8 mouse cellular contexts compared by ENCODE assay signal in genomic region chr13:21896549-21897244, GRCm38 (mm10). TPM values are rescaled to one million over a fixed set of nuclear protein-coding genes. Genes with fewer than 3 reads are reported as not detected.
A peak's percentile ranks its signal among the peaks of the same experiment; 100 is the strongest.
DNase-seq lines count a peak whose midpoint lies in the region; ATAC-seq and TF ChIP-seq lines count a peak whose summit lies in the region.

No protein-coding gene starts in this region.

- peak overlapping the region; percentile 46 for H3K4me3 ChIP-seq in lung, embryonic 14.5 days (ENCODE audit: low read depth, low read length)
- peak overlapping the region; percentile 67 for H3K4me3 ChIP-seq in cortical plate, adult 2 months (ENCODE audit: insufficient read depth, low read length)
- peak overlapping the region; percentile 50 for H3K4me3 ChIP-seq in hindbrain, embryonic 11.5 days (ENCODE audit: low read depth, low read length)
- H3K4me3 ChIP-seq in limb, embryonic 10.5 days: peak overlapping the region; percentile 66
- H3K4me3 ChIP-seq in neural tube, embryonic 15.5 days (replicated peaks): peak overlapping the region; percentile 60

- TF ChIP-seq POLR2A in cortical plate, adult 2 months (IDR thresholded peaks at IDR 0.05; ENCODE audit: extremely low read depth, insufficient read depth, low read length): peak; percentile 48; the same call in 1 of the 2 replicates

- no peaks in the 10 kb centered on the region for H3K27me3 ChIP-seq in lung, embryonic 14.5 days (ENCODE audit: insufficient read depth, low read length)
- no peaks in the 10 kb centered on the region for H3K27me3 ChIP-seq in hindbrain, embryonic 11.5 days (ENCODE audit: control insufficient read depth, insufficient read depth, low read length)
- H3K27me3 ChIP-seq in limb, embryonic 10.5 days (ENCODE audit: low read depth, poor library complexity, severe bottlenecking): 0 out of 2 replicates have a peak, but pooled peaks cover 2% of the 10 kb centered on the region
- no peaks in the 10 kb centered on the region for H3K27me3 ChIP-seq in neural tube, embryonic 15.5 days (replicated peaks)

- peak overlapping the region; percentile 53 for H3K9ac ChIP-seq in lung, embryonic 14.5 days
- peak overlapping the region; percentile 55 for H3K9ac ChIP-seq in hindbrain, embryonic 11.5 days (ENCODE audit: low read depth, low read length)
- H3K9ac ChIP-seq in neural tube, embryonic 15.5 days (replicated peaks): peak overlapping the region; percentile 69

- H3K36me3 ChIP-seq in lung, embryonic 14.5 days (ENCODE audit: insufficient read depth): no peaks in the 10 kb centered on the region
- H3K36me3 ChIP-seq in hindbrain, embryonic 11.5 days (ENCODE audit: control insufficient read depth, insufficient read depth, low read length): no peaks in the 10 kb centered on the region
- no peaks in the 10 kb centered on the region for H3K36me3 ChIP-seq in limb, embryonic 10.5 days
- H3K36me3 ChIP-seq in neural tube, embryonic 15.5 days: no peaks in the 10 kb centered on the region

- DNase-seq in lung, embryonic 14.5 days: peak; percentile 88
- DNase-seq in lung, postnatal 4 days: no peak
- peak; percentile 90 for DNase-seq in hindbrain, embryonic 11.5 days (ENCODE audit: low spot score)
- peak; percentile 92 for DNase-seq in limb, embryonic 10.5 days (ENCODE audit: low spot score)
- no peak for DNase-seq in adrenal gland, postnatal 25 days
- no peak for DNase-seq in adrenal gland, postnatal 4 days (ENCODE audit: low spot score in 2 of 2)

- H3K27ac ChIP-seq in lung, embryonic 14.5 days (ENCODE audit: low read depth): peak overlapping the region; percentile 63
- H3K27ac ChIP-seq in cortical plate, adult 2 months (ENCODE audit: insufficient read depth, low read length): no peak overlapping the region
- no peak overlapping the region for H3K27ac ChIP-seq in hindbrain, embryonic 11.5 days (ENCODE audit: low read depth, low read length)
- peak overlapping the region; percentile 85 for H3K27ac ChIP-seq in limb, embryonic 10.5 days
- peak overlapping the region; percentile 94 for H3K27ac ChIP-seq in neural tube, embryonic 15.5 days (replicated peaks)

- H3K4me1 ChIP-seq in lung, embryonic 14.5 days (ENCODE audit: insufficient read depth): no peaks in the 10 kb centered on the region
- no peaks in the 10 kb centered on the region for H3K4me1 ChIP-seq in cortical plate, adult 2 months (ENCODE audit: control insufficient read depth, insufficient read depth, low read length)
- H3K4me1 ChIP-seq in hindbrain, embryonic 11.5 days (replicated peaks; ENCODE audit: control insufficient read depth, insufficient read depth, low read length): no peaks in the 10 kb centered on the region
- H3K4me1 ChIP-seq in limb, embryonic 10.5 days: 0 out of 2 replicates have a peak, but pooled peaks cover 12% of the 10 kb centered on the region
- H3K4me1 ChIP-seq in neural tube, embryonic 15.5 days: peaks cover 10% of the 10 kb centered on the region

- no peak for TF ChIP-seq CTCF in lung, embryonic 14.5 days (IDR thresholded peaks at IDR 0.05; ENCODE audit: low read depth)
- no peak for TF ChIP-seq CTCF in cortical plate, adult 2 months (IDR thresholded peaks at IDR 0.05; ENCODE audit: extremely low read depth, insufficient read depth, low read length)

- H3K4me2 ChIP-seq in lung, embryonic 14.5 days: peak overlapping the region; percentile 70
- peak overlapping the region; percentile 48 for H3K4me2 ChIP-seq in hindbrain, embryonic 11.5 days (replicated peaks; ENCODE audit: low read depth, low read length)
- peak overlapping the region; percentile 54 for H3K4me2 ChIP-seq in neural tube, embryonic 15.5 days

- H3K9me3 ChIP-seq in lung, embryonic 14.5 days (ENCODE audit: low read depth, low read length): peaks cover 6% of the 10 kb centered on the region; the same call in 1 of the 2 replicates
- H3K9me3 ChIP-seq in hindbrain, embryonic 11.5 days (ENCODE audit: control insufficient read depth, low read length): no peaks in the 10 kb centered on the region
- H3K9me3 ChIP-seq in limb, embryonic 10.5 days (replicated peaks): no peaks in the 10 kb centered on the region
- no peaks in the 10 kb centered on the region for H3K9me3 ChIP-seq in neural tube, embryonic 15.5 days (replicated peaks)

- ATAC-seq in lung, embryonic 14.5 days (ENCODE audit: insufficient read depth): peak; percentile 93
- peak; percentile 98 for ATAC-seq in hindbrain, embryonic 11.5 days (ENCODE audit: low FRiP score)
- ATAC-seq in neural tube, embryonic 15.5 days (ENCODE audit: low FRiP score): peak; percentile 99

- WGBS in lung, embryonic 14.5 days: 7% methylated on average over 24 of the region's 24 CpGs
- 6% methylated on average over 24 of the region's 24 CpGs for WGBS in hindbrain, embryonic 11.5 days
- 5% methylated on average over 24 of the region's 24 CpGs for WGBS in limb, embryonic 10.5 days
- 6% methylated on average over 24 of the region's 24 CpGs for WGBS in neural tube, embryonic 15.5 days

RNA-seq across cellular contexts. Expression of gene Zfp184, which starts 48.2 kb away (rescaled TPM):
- polyA plus RNA-seq in lung, embryonic 14.5 days (2014; fragmentation: Nextera tagmentation; extraction: Ambion mirVana): 16.0 and 16.4 TPM in 2 replicates
- 2.2 and 2.3 TPM in 2 replicates for polyA plus RNA-seq in cortical plate, adult 2 months (2012; rRNA removed)
- 25.7 and 27.8 TPM in 2 replicates for polyA plus RNA-seq in hindbrain, embryonic 11.5 days (2014; fragmentation: Nextera tagmentation; extraction: Ambion mirVana)
- polyA plus RNA-seq in limb, embryonic 10.5 days (2016; fragmentation: Nextera tagmentation; extraction: Ambion mirVana): 22.4 and 27.0 TPM in 2 replicates
- polyA plus RNA-seq in neural tube, embryonic 15.5 days (2015; fragmentation: Nextera tagmentation; extraction: Ambion mirVana): 10.3 and 11.5 TPM in 2 replicates
- 2.0 and 2.1 TPM in 2 replicates for total RNA-seq in adrenal gland, postnatal 25 days (2021)
- total RNA-seq in adrenal gland, postnatal 4 days (2021): 1 to 10 TPM; 3.8 to 4.7 TPM

Comparison
In these comparisons a context has a peak if more than half of its experiments do, and no peak if none do; other contexts are left out.
1. DNase-seq: peak in lung, embryonic 14.5 days (single experiment), hindbrain, embryonic 11.5 days (single experiment) and limb, embryonic 10.5 days (single experiment); none in lung, postnatal 4 days (0 of 2), adrenal gland, postnatal 25 days (single experiment) and adrenal gland, postnatal 4 days (0 of 2).
2. H3K27ac ChIP-seq: peak in lung, embryonic 14.5 days (single experiment), limb, embryonic 10.5 days (single experiment) and neural tube, embryonic 15.5 days (single experiment); none in cortical plate, adult 2 months (single experiment) and hindbrain, embryonic 11.5 days (single experiment).
3. Peak in every context shown above with its lines, with median percentiles within 50 percentile points of each other: ATAC-seq, H3K4me2 ChIP-seq, H3K4me3 ChIP-seq and H3K9ac ChIP-seq.